Mouse (Mus musculus) MEL (cell line): ENCODE measurements around the gene Hspa1b. TPM values are rescaled to one million over a fixed set of nuclear protein-coding genes. Genes with fewer than 3 reads are reported as not detected.

Experiments used
- DNase-seq: peaks from one replicate; pipeline ENCODE4 v3.0.0; 2011; ENCODE audit warnings: low read depth, low spot score
- H3K27ac ChIP-seq: 2 replicates; pipeline ENCODE4 v1.5.1; 2012; ENCODE audit warnings: low read depth, mild to moderate bottlenecking, control low read depth, low read length, moderate library complexity; ENCODE audit not compliant: control insufficient read depth
- H3K27me3 ChIP-seq, 2 experiments: fragments of 150-350 bp in 1 of 2; sonication (generic) in 1 of 2; 2 replicates each; pipeline ENCODE4 v1.6.1; 2012; ENCODE audit warnings: low read length in 2 of 2, mild to moderate bottlenecking in 2 of 2, improper control_type of control experiment in 1 of 2, moderate library complexity in 1 of 2; ENCODE audit not compliant: insufficient read depth in 2 of 2, control insufficient read depth in 1 of 2
- H3K36me3 ChIP-seq, 2 experiments: 2 replicates each; pipeline ENCODE4 v1.6.1; 2012 to 2014; ENCODE audit warnings: low read length in 2 of 2, improper control_type of control experiment in 1 of 2, inconsistent platforms in 1 of 2, mild to moderate bottlenecking in 1 of 2; ENCODE audit not compliant: insufficient read depth in 2 of 2, control insufficient read depth in 1 of 2
- H3K4me1 ChIP-seq, 2 experiments: fragments of 150-350 bp in 1 of 2; sonication (generic) in 1 of 2; 2 replicates each; pipeline ENCODE4 v1.6.1; 2012; ENCODE audit warnings: low read length in 2 of 2, improper control_type of control experiment in 1 of 2, mild to moderate bottlenecking in 1 of 2; ENCODE audit not compliant: insufficient read depth in 2 of 2, control insufficient read depth in 1 of 2
- H3K4me3 ChIP-seq, 2 experiments: fragments of 150-350 bp in 1 of 2; sonication (generic) in 1 of 2; 2 replicates each; pipeline ENCODE4 v1.5.1; 2012; ENCODE audit warnings: low read depth in 2 of 2, low read length in 2 of 2, mild to moderate bottlenecking in 2 of 2, moderate library complexity in 2 of 2, control low read depth in 1 of 2, improper control_type of control experiment in 1 of 2; ENCODE audit not compliant: control insufficient read depth in 1 of 2, insufficient read depth in 1 of 2
- H3K79me2 ChIP-seq: 2 replicates; pipeline ENCODE4 v1.6.1; 2012; ENCODE audit warnings: mild to moderate bottlenecking, low read length, moderate library complexity; ENCODE audit not compliant: control insufficient read depth, poor library complexity, insufficient read depth
- H3K9ac ChIP-seq: 2 replicates; pipeline ENCODE4 v1.6.1; 2012; ENCODE audit warnings: low read depth, mild to moderate bottlenecking, control low read depth, low read length, moderate library complexity; ENCODE audit not compliant: control insufficient read depth, poor library complexity, severe bottlenecking
- H3K9me3 ChIP-seq: fragments of 150-350 bp; sonication (generic); replicated peaks from 2 replicates; pipeline ENCODE4 v1.6.1; 2012; ENCODE audit warnings: mild to moderate bottlenecking, low read length, improper control_type of control experiment, moderate library complexity; ENCODE audit not compliant: insufficient read depth
- BHLHE40 ChIP-seq: IDR thresholded peaks from 2 replicates; pipeline ENCODE4 v1.6.1; 2012; ENCODE audit warnings: low read depth, mild to moderate bottlenecking, inconsistent platforms, low read length, improper control_type of control experiment, borderline replicate concordance
- CHD2 ChIP-seq: IDR thresholded peaks from 2 replicates; pipeline ENCODE4 v1.6.1; 2011; ENCODE audit warnings: low read length, improper control_type of control experiment
- CTCF ChIP-seq, 3 experiments: IDR thresholded peaks in 2 of 3; conservative IDR thresholded peaks in 1 of 3; 2 replicates each; pipeline ENCODE4 v1.5.1; 2011 to 2012; ENCODE audit warnings: low read length in 3 of 3, low read depth in 2 of 3, mild to moderate bottlenecking in 2 of 3, improper control_type of control experiment in 1 of 3, inconsistent platforms in 1 of 3, mixed read lengths in 1 of 3, moderate library complexity in 1 of 3; ENCODE audit not compliant: control insufficient read depth in 1 of 3, insufficient read depth in 1 of 3, poor library complexity in 1 of 3, severe bottlenecking in 1 of 3
- ETS1 ChIP-seq: IDR thresholded peaks from 2 replicates; pipeline ENCODE4 v1.6.1; 2012; ENCODE audit warnings: low read depth, mild to moderate bottlenecking, inconsistent platforms, low read length, improper control_type of control experiment, moderate library complexity
- HCFC1 ChIP-seq: IDR thresholded peaks from 2 replicates; pipeline ENCODE4 v1.6.1; 2012; ENCODE audit warnings: low read depth, mild to moderate bottlenecking, inconsistent platforms, low read length, improper control_type of control experiment, moderate library complexity
- JUND ChIP-seq: IDR thresholded peaks from 2 replicates; pipeline ENCODE4 v1.6.1; 2011; ENCODE audit warnings: low read depth, mild to moderate bottlenecking, improper control_type of control experiment, low read length
- KAT2A ChIP-seq: conservative IDR thresholded peaks from 2 replicates; pipeline ENCODE4 v1.6.1; 2012; ENCODE audit warnings: low read depth, low read length, improper control_type of control experiment, inconsistent platforms
- MAX ChIP-seq: IDR thresholded peaks from 2 replicates; pipeline ENCODE4 v1.6.1; 2011; ENCODE audit warnings: low read length, improper control_type of control experiment
- MAZ ChIP-seq: IDR thresholded peaks from 2 replicates; pipeline ENCODE4 v1.6.1; 2012; ENCODE audit warnings: low read depth, mild to moderate bottlenecking, inconsistent platforms, low read length, improper control_type of control experiment
- NRF1 ChIP-seq: IDR thresholded peaks from 2 replicates; pipeline ENCODE4 v1.6.1; 2014; ENCODE audit warnings: low read depth, mild to moderate bottlenecking, inconsistent platforms, low read length, improper control_type of control experiment, moderate library complexity; ENCODE audit not compliant: poor library complexity, insufficient read depth, severe bottlenecking
- POLR2A ChIP-seq, 2 experiments: IDR thresholded peaks; 2 replicates each; pipeline ENCODE4 v1.6.1; 2011 to 2012; ENCODE audit warnings: low read length in 2 of 2, mild to moderate bottlenecking in 2 of 2, control low read depth in 1 of 2, improper control_type of control experiment in 1 of 2, low read depth in 1 of 2, moderate library complexity in 1 of 2; ENCODE audit not compliant: control insufficient read depth in 1 of 2, insufficient read depth in 1 of 2, poor library complexity in 1 of 2
- POLR2AphosphoS2 ChIP-seq: IDR thresholded peaks from 2 replicates; pipeline ENCODE4 v1.6.1; 2011; ENCODE audit warnings: low read length, improper control_type of control experiment
- POLR2AphosphoS5 ChIP-seq: IDR thresholded peaks from 2 replicates; pipeline ENCODE4 v1.6.1; 2012; ENCODE audit warnings: low read depth, borderline replicate concordance, mild to moderate bottlenecking, inconsistent platforms, low read length, moderate library complexity, mixed read lengths
- RAD21 ChIP-seq: IDR thresholded peaks from 2 replicates; pipeline ENCODE4 v1.6.1; 2011; ENCODE audit warnings: mild to moderate bottlenecking, low read depth, low read length, improper control_type of control experiment
- RCOR1 ChIP-seq: IDR thresholded peaks from 2 replicates; pipeline ENCODE4 v1.6.1; 2012; ENCODE audit warnings: low read depth, mild to moderate bottlenecking, inconsistent platforms, low read length, improper control_type of control experiment
- SMC3 ChIP-seq: IDR thresholded peaks from 2 replicates; pipeline ENCODE4 v1.6.1; 2011; ENCODE audit warnings: low read depth, low read length, improper control_type of control experiment
- TBP ChIP-seq: IDR thresholded peaks from 2 replicates; pipeline ENCODE4 v1.8.0; 2011; ENCODE audit warnings: low read depth, low read length, improper control_type of control experiment
- UBTF ChIP-seq: IDR thresholded peaks from 2 replicates; pipeline ENCODE4 v1.6.1; 2012; ENCODE audit warnings: low read depth, mild to moderate bottlenecking, inconsistent platforms, low read length, improper control_type of control experiment, moderate library complexity, borderline replicate concordance; ENCODE audit not compliant: insufficient read depth
- USF1 ChIP-seq: IDR thresholded peaks from 2 replicates; pipeline ENCODE4 v1.6.1; 2014; ENCODE audit warnings: low read depth, mild to moderate bottlenecking, inconsistent platforms, low read length, improper control_type of control experiment, moderate library complexity
- ZC3H11A ChIP-seq: IDR thresholded peaks from 2 replicates; pipeline ENCODE4 v1.6.1; 2012; ENCODE audit warnings: low read depth, mild to moderate bottlenecking, inconsistent platforms, low read length, improper control_type of control experiment
- ZNF384 ChIP-seq: IDR thresholded peaks from 2 replicates; pipeline ENCODE4 v1.6.1; 2012; ENCODE audit warnings: low read depth, mild to moderate bottlenecking, inconsistent platforms, low read length, improper control_type of control experiment
- polyA plus RNA-seq, 2 experiments: library from polyadenylated mRNA; stranded (reverse) in 1 of 2; unstranded in 1 of 2; fragments of >175 nt in 1 of 2; fragments of >200 nt in 1 of 2; gene quantifications; 2 replicates each; pipeline versions ENCODE4 v1.2.1 to v1.2.4; 2012; ENCODE audit warnings: low replicate concordance in 2 of 2, low read depth in 1 of 2; ENCODE audit not compliant: insufficient read length in 2 of 2, insufficient read depth in 1 of 2, missing spikeins in 1 of 2
- total RNA-seq: library from RNA; depleted of rRNA; stranded (reverse); fragments of 300-350 nt; gene quantifications from 2 replicates; pipeline ENCODE4 v1.2.3, GENCODE M21; 2012

Gene Hspa1b
- total and polyA plus RNA-seq, 3 experiments = 0.04 TPM; not detected in 2

DNA sequence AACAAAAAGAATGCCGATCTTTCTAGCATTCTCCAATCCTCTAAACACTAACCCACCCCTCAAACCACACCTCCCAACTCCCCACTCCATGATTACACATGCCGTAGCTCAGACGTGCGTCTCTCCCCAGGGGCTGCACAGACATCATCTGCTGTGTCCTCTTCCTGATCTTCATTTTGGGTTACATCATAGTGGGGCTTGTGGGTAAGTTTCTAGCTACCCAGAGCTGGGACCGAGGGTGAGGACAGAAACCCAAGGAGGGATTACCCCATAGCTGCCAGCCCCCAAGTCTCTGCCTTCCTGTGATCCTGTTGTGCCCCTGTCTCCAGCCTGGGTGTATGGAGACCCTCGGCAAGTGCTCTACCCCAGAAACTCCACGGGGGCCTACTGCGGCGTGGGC lies 41.9 kb downstream of the Hspa1b start:
- H3K9me3 ChIP-seq = no peaks in the 10 kb centered on the region
- TF ChIP-seq RCOR1 (no peak), ETS1 (no peak), UBTF (no peak), NRF1 (no peak), POLR2A (IDR thresholded peaks at IDR 0.05; ENCODE audit: control insufficient read depth in 1 of 2, insufficient read depth in 1 of 2, low read depth in 1 of 2, low read length in 2 of 2, poor library complexity in 1 of 2) (no peak), BHLHE40 (no peak), ZNF384 (no peak), KAT2A (no peak), HCFC1 (no peak), MAX (no peak), POLR2AphosphoS2 (no peak), JUND (no peak), MAZ (no peak), CTCF (IDR thresholded peaks at IDR 0.05 in 2 of 3, conservative IDR thresholded peaks at IDR 0.05 in 1 of 3; ENCODE audit: control insufficient read depth in 1 of 3, insufficient read depth in 1 of 3, low read depth in 2 of 3, low read length in 3 of 3, poor library complexity in 1 of 3, severe bottlenecking in 1 of 3) (no peak), ZC3H11A (no peak), CHD2 (no peak), USF1 (no peak), POLR2AphosphoS5 (no peak), RAD21 (no peak), SMC3 (no peak)
- TF ChIP-seq, all 39 proteins: peak for 0
- H3K79me2 ChIP-seq = no peaks in the 10 kb centered on the region
- no peaks in the 10 kb centered on the region for H3K27me3 ChIP-seq
- no peak overlapping the region for H3K27ac ChIP-seq
- peaks cover 0 to 14% of the 10 kb centered on the region in 2 experiments; a peak in 2 of 4 replicates for H3K4me1 ChIP-seq
- no peaks in the 10 kb centered on the region; a peak in 1 of 4 replicates for H3K36me3 ChIP-seq
- DNase-seq = no peak
- no peak overlapping the region for H3K4me3 ChIP-seq
- no peak overlapping the region for H3K9ac ChIP-seq

DNA sequence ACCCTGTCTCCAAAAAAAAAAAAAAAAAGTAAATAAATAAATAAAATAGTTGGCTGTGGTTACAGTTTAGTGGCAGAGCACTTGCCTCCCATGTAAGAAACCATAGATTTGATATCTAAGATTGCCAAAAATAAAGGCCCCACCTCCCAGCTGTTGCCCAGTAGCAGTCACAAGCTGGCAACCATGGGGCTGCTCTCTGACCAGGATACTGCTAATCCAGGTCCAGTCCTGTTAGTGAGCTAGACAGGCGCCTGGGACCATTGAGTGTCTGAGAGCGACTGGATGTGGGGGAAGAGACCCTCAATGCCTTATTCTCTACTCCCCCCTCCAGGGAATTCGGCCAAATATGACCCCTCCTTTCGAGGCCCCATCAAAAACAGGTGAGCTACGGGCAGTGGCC lies 42.7 kb downstream of the Hspa1b start:
- Histone ChIP-seq H3K4me1 (peaks cover 0 to 14% of the 10 kb centered on the region in 2 experiments; a peak in 2 of 4 replicates), H3K27ac (no peak overlapping the region), H3K36me3 (no peaks in the 10 kb centered on the region; a peak in 1 of 4 replicates), H3K79me2 (no peaks in the 10 kb centered on the region), H3K9ac (no peak overlapping the region), H3K4me3 (no peak overlapping the region), H3K27me3 (no peaks in the 10 kb centered on the region), H3K9me3 (no peaks in the 10 kb centered on the region)
- no peak for TF ChIP-seq TBP
- TF ChIP-seq ZC3H11A = no peak
- no peak for TF ChIP-seq KAT2A
- TF ChIP-seq ZNF384 = 0 out of 2 replicates have a peak, but pooled peaks have one; percentile 4
- no peak for DNase-seq
